ENCODE assay signal across 15 mouse cellular contexts in genomic region chr8:95885271-95885841, GRCm38 (mm10). TPM values are rescaled to one million over a fixed set of nuclear protein-coding genes. Genes with fewer than 3 reads are reported as not detected.
DNase-seq lines count a peak whose midpoint lies in the region; ATAC-seq and TF ChIP-seq lines count a peak whose summit lies in the region.
"Had no signal": no experiment of that assay in that cellular context is flagged by ENCODE, and none has a peak within 500 bp of the region (broad histone marks: within the 10 kb centered on the region; RNA-seq: fewer than 3 reads in every experiment).

No protein-coding gene starts in this region.

- H3K27me3 ChIP-seq in heart, embryonic 15.5 days, result no peaks in the 10 kb centered on the region
- H3K27me3 ChIP-seq in intestine, embryonic 15.5 days (replicated peaks), result no peaks in the 10 kb centered on the region
- no peaks in the 10 kb centered on the region for H3K27me3 ChIP-seq in liver, postnatal 0 days (ENCODE audit: insufficient read depth, low read length)

- no peak for TF ChIP-seq EP300 in liver, postnatal 0 days (IDR thresholded peaks at IDR 0.05; ENCODE audit: low read depth)

- H3K9ac ChIP-seq in heart, embryonic 15.5 days, result no peak overlapping the region
- H3K9ac ChIP-seq in intestine, embryonic 15.5 days, result no peak overlapping the region
- peak overlapping the region; percentile 47 for H3K9ac ChIP-seq in liver, postnatal 0 days (replicated peaks)
- H3K9ac ChIP-seq: forebrain, postnatal 0 days had no signal

- ATAC-seq in heart, embryonic 15.5 days (replicated peaks; ENCODE audit: insufficient number of reproducible peaks, insufficient read depth, low FRiP score, low read depth), result no peak
- ATAC-seq in intestine, embryonic 15.5 days, result no peak
- no peak for ATAC-seq in liver, postnatal 0 days
- ATAC-seq: activated CD4-positive, CD25-positive, alpha-beta regulatory T cell, adult 4 months; forebrain, postnatal 0 days had no signal

- H3K4me1 ChIP-seq in heart, embryonic 15.5 days (replicated peaks), result peaks cover 43% of the 10 kb centered on the region
- H3K4me1 ChIP-seq in intestine, embryonic 15.5 days (replicated peaks), result peaks cover 18% of the 10 kb centered on the region
- peaks cover 11% of the 10 kb centered on the region; the same call in 1 of the 2 replicates for H3K4me1 ChIP-seq in liver, postnatal 0 days (ENCODE audit: insufficient read depth)

- H3K36me3 ChIP-seq in heart, embryonic 15.5 days, result no peaks in the 10 kb centered on the region
- H3K36me3 ChIP-seq in intestine, embryonic 15.5 days, result no peaks in the 10 kb centered on the region
- H3K36me3 ChIP-seq in liver, postnatal 0 days (replicated peaks; ENCODE audit: insufficient read depth, low read length), result no peaks in the 10 kb centered on the region

- 0 out of 2 replicates have a peak overlapping the region, but pooled peaks have one; percentile 9 for H3K27ac ChIP-seq in heart, embryonic 15.5 days
- peak overlapping the region; percentile 55; the same call in 1 of the 2 replicates for H3K27ac ChIP-seq in intestine, embryonic 15.5 days
- H3K27ac ChIP-seq in liver, postnatal 0 days (ENCODE audit: low read depth), result peak overlapping the region; percentile 96
- H3K27ac ChIP-seq: midbrain, embryonic 10.5 days had no signal

- no peak overlapping the region for H3K4me3 ChIP-seq in heart, embryonic 15.5 days
- H3K4me3 ChIP-seq in intestine, embryonic 15.5 days (replicated peaks), result no peak overlapping the region
- H3K4me3 ChIP-seq in liver, postnatal 0 days (ENCODE audit: low read depth, low read length), result 0 out of 2 replicates have a peak overlapping the region, but pooled peaks have one; percentile 2
- H3K4me3 ChIP-seq: erythroblast, embryonic 14.5 days; midbrain, embryonic 10.5 days had no signal

- no peak for TF ChIP-seq CTCF in liver, postnatal 0 days (IDR thresholded peaks at IDR 0.05; ENCODE audit: low read depth)

- DNase-seq in heart, adult 8-10 months (ENCODE audit: low spot score), result no peak
- peak; percentile 10 for DNase-seq in CD4-positive helper T cell, adult 2 months (ENCODE audit: low read depth, low spot score)
- DNase-seq in liver, postnatal 0 days, result no peak
- no peak for DNase-seq in cerebellum, adult 11 months
- no peak for DNase-seq in right cerebral cortex, adult 18-20 months
- DNase-seq: adrenal gland, postnatal 36 days; cerebellum, postnatal 14 days; forebrain, postnatal 0 days; lung, adult 18-20 months; lung, postnatal 36 days had no signal

- peak overlapping the region; percentile 87; the same call in 1 of the 2 replicates for H3K4me2 ChIP-seq in heart, embryonic 15.5 days
- 0 out of 2 replicates have a peak overlapping the region, but pooled peaks have one; percentile 88 for H3K4me2 ChIP-seq in intestine, embryonic 15.5 days (replicated peaks)
- H3K4me2 ChIP-seq in liver, postnatal 0 days (ENCODE audit: low read depth, low read length), result peak overlapping the region; percentile 87

- H3K9me3 ChIP-seq in heart, embryonic 15.5 days (replicated peaks), result no peaks in the 10 kb centered on the region
- H3K9me3 ChIP-seq in intestine, embryonic 15.5 days, result no peaks in the 10 kb centered on the region
- no peaks in the 10 kb centered on the region for H3K9me3 ChIP-seq in liver, postnatal 0 days (ENCODE audit: low read length)
- H3K9me3 ChIP-seq: midbrain, embryonic 10.5 days had no signal

- WGBS in heart, embryonic 15.5 days, result 56% methylated on average over 5 of the region's 5 CpGs
- WGBS in intestine, embryonic 15.5 days, result 64% methylated on average over 5 of the region's 5 CpGs
- WGBS in liver, postnatal 0 days (ENCODE audit: insufficient replicate concordance), result 49% methylated on average over 5 of the region's 5 CpGs

RNA-seq across cellular contexts. Expression of gene Got2, which starts 3.0 kb away (rescaled TPM):
- polyA plus RNA-seq in heart, embryonic 15.5 days (2015; fragmentation: Nextera tagmentation; extraction: Ambion mirVana), result 355 and 390 TPM in 2 replicates
- total RNA-seq in heart, adult 8-10 months (2022), result 100 to 1,000 TPM; 775 to 831 (median 786) TPM
- polyA plus RNA-seq in intestine, embryonic 15.5 days (2015; fragmentation: Nextera tagmentation; extraction: Ambion mirVana), result 230 and 236 TPM in 2 replicates
- polyA plus RNA-seq in liver, postnatal 0 days (2015; fragmentation: Nextera tagmentation; extraction: Ambion mirVana), result 299 and 308 TPM in 2 replicates

RNA-seq across cellular contexts. Expression of gene Slc38a7, which starts 32.0 kb away (rescaled TPM):
- 10.1 and 13.7 TPM in 2 replicates for polyA plus RNA-seq in heart, embryonic 15.5 days (2015; fragmentation: Nextera tagmentation; extraction: Ambion mirVana)
- total RNA-seq in heart, adult 8-10 months (2022), result 10 to 100 TPM; 11.2 to 13.5 (median 12.4) TPM
- 20.6 and 22.0 TPM in 2 replicates for polyA plus RNA-seq in intestine, embryonic 15.5 days (2015; fragmentation: Nextera tagmentation; extraction: Ambion mirVana)
- 7.0 and 9.4 TPM in 2 replicates for polyA plus RNA-seq in liver, postnatal 0 days (2015; fragmentation: Nextera tagmentation; extraction: Ambion mirVana)

Comparison
In these comparisons a context has a peak if more than half of its experiments do, and no peak if none do; other contexts are left out.
1. H3K27ac ChIP-seq: peak in every context shown above with its lines; median percentile 96 in liver, postnatal 0 days; 55 in intestine, embryonic 15.5 days; 9 in heart, embryonic 15.5 days.